Mouse (Mus musculus): Measurements from ENCODE around the gene Cops9.

The Cops9 gene

DNA sequence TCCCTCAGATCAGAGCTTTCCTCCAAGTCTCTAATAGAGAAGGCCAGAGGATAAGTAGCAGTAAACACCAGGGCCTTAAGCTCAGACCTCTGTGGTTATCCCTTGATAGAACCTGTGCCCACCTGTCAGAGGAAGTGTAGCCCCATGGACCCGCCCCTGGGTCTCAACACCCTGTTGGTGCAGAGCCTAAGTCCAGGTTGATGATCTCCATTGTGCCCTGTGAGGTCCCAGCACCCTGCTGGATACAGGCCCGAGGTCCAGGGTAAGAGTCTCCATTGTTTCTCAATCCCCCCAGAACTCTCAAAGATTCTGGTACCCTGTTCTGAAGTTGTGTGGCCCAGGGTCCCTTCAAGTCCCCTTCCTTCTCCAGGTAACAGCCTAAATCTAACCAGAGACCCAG, 4.3 kb upstream of the Cops9 start:
- no peak for DNase-seq

- DNase-seq: no peak
Measured at GRCm38 (mm10) chr1:92644916-92645315, 3.1 kb upstream of the Cops9 start.

GRCm38 (mm10) chr1:92643691-92644090, 1.9 kb upstream of the Cops9 start:
- no peak for DNase-seq

GRCm38 (mm10) chr1:92640393-92640792, 1.4 kb downstream of the Cops9 start:
- DNase-seq: no peak

- no peak for DNase-seq
Measured at GRCm38 (mm10) chr1:92638736-92639135, 3.0 kb downstream of the Cops9 start.

DNA sequence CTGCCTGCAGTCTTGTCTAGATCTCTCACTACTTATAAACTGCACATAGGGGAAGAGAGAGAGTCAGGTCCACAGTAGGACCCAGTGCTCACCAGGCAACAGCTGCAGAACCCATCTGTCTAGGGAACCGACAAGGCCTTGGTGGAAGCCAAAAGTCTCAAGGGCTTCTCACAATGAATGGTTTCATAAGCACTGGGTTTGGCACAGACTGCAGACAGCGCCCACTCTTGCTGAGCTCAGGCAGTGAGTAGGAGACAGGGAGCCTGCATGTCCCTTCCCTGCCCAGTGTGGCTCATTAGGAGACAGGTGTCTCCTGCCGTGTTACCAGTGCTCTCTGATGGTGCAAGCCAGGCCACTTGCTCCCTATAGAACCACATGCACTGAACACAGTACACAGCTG, 3.6 kb downstream of the Cops9 start:
- peak; percentile 18 for DNase-seq

DNA sequence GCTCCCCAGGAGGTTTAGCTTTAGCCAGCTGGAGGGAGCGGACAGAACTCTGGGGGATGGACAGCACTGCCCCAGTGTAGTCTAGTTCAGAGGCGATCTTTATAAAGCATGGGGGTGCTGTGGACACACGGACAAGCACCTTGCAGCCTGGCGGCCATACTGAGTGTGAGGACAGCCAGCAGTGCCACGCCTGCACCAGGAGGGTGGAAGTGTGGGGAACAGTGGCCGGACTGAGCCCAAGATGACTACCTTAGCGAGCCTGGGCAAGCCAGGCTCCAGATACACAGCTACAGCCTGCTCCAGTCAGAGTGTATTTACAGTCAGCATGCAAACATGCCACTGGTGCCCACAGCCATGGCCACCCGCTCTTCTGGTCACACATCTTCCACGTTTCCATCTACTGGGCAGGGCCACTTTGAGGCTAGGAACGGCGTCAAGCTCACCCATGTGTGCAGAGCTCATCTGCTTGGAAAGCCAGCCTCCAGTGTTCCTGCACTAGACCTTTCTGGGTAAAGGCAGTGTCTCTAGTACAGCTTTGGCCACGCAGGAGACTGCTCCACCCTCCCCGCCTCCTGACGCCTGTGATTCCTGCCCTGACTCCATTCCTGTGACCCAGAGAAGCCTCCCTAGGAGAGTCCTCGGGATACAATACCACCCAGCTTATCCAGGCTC, 4.1 kb downstream of the Cops9 start:
- no peak for DNase-seq

DNA sequence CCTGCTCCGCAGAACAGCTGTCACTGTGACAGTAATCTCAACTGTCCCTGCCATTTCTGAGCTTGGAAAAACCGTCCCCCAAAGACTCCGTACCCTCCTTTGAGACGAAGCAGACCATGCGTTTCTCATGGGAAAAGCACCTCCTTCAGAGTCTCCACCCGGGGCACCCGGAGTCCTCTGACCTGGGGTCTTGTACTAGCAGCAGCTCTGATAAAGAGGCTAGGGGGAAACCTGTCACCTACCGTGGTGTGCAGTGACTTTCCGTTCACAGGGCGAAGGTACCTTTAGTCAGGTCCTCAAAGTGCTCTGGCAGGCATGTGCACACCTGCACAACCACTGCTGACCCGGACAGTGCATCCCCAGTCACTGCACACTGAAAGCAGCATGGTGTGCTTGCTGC, 5.1 kb downstream of the Cops9 start:
- no peak for DNase-seq

DNA sequence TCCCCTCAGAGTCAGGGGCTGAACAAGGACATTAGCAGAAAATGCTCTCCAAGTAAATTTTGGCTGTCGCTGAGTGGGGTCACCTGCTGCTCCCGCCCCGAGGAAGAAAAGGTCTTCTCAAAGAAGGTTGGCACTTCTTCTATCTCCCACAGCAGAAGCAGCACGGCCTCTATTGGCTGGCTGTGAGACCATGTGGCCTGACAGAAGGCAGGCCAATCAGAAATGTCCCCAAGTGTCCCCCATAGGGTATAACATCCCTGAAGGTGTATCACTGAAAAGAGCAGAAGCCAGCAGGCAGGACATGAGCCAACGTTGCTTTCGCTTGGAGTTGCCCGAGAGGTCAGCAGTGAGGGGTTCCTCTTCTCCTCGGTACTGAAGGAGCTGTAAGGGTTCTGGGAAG, 5.8 kb downstream of the Cops9 start:
- no peak for DNase-seq

DNA sequence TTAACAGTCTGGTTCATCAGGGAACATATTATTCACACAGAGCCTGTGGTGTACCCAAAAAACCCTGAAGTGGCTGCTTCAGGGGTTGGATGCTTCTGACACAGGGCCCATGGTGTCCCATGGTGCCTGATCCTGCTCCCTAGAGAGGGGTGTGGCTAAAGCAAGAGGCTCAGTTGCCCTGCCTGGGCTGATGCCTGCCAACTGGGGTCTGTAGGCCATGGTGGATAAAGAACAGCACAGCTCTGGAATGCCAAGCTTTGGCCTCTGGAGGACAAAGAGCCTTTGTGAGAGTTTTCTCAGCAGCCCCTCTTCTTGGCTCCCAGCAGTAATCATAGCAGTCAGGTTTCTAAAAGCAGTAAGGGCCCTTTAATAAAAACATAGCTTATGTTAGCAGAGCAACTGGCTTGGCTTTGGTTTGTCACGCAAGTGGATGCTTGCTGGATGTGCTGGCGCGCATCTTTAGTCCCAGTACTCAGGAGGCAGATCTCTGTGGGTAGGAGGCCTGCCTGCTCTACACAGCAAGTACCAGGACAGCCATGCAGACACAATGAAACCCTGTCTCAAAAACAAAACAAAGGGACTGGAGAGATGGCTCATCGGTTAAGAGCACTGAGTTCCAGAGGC, 6.7 kb downstream of the Cops9 start:
- no peak for DNase-seq

GRCm38 (mm10) chr1:92634569-92634968, 7.2 kb downstream of the Cops9 start:
- DNase-seq: no peak

GRCm38 (mm10) chr1:92633726-92634125, 8.1 kb downstream of the Cops9 start:
- DNase-seq: no peak

GRCm38 (mm10) chr1:92632948-92633347, 8.8 kb downstream of the Cops9 start:
- no peak for DNase-seq

- no peak for DNase-seq
Measured at GRCm38 (mm10) chr1:92632196-92632595, 9.6 kb downstream of the Cops9 start.

- DNase-seq: no peak
Measured at GRCm38 (mm10) chr1:92628227-92628626, 13.6 kb downstream of the Cops9 start.

DNA sequence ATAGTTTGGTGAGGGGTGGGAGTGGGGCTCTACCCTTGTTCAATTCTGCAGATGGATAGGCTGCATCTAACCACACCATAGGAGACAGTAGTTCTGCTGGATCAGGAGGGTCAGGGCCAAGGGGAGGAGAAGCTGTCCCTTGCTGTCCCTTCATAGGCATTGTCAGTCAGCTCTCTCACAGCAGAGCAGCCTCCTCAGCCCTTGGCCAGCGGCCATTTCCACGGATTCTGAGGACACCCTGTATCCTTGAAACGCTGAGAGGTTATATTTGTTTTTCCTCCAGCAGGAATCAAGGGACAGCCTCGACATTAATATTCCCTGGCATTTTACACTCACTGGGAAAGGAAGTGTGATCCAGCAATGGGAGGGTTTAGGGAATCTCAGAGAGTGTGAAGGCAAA, 23.4 kb downstream of the Cops9 start:
- DNase-seq: no peak

DNA sequence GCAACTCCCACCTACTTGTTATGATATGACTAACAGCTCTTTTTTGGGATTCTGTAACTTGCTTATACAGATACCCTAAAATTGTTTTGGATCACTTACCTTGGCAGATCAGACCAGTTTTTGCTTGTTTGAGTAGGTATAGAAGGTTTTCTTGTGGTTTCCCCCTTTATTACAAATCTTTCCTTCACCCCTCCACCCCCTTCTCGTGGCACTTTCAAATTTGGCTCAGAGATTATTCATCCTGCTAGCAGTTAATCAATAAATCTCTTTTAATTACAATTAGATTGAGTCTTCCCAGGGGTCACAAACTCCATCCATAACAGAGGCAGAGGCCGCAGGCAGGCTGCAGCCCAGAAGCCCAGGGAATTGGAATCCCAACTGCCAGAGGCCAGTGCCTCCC, 24.3 kb downstream of the Cops9 start, which contains the start of gene Olfr12:
Gene Olfr12 (plus strand): TSS at position 301 of the 400 bp plus-strand sequence.
- no peak for DNase-seq

- DNase-seq: no peak
Measured at GRCm38 (mm10) chr1:92616046-92616445, 25.7 kb downstream of the Cops9 start.

DNA sequence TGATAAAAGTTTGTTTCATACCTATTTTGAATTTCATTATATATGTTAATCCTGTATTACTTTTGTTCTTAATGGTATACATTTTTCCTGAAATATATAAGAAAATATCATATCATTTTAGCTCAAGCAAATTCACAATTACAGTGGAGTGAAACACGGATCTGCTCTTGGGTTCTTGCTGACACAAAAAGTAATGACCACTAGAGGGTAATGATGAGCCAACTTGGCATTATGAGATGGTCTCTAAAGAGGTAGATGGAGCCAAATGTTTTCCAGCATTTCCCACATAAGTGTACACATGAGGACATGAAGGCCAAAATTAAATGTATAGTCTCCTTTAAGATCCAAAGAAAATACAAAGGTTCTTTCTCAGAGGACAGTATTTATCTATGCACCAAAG, 27.3 kb downstream of the Cops9 start:
- peak; percentile 36 for DNase-seq

DNA sequence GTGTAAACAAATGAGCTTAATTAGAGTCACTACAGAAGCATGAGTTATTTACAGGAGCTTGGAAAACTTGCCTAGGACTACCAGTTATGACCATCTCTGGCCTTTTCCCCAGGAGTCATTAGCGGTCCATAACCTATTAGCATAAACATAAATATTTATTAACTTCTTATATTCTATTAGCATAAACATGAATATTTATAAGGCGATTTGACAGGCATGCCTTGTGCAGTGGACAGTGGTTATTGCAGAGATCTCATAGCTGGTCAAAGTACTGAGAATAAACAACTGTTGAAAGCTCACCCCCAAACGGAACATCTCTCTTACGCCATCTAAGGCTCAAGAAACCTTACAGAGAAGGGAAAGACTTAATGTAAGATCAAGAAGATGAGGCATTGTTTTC, 28.6 kb downstream of the Cops9 start:
- DNase-seq: no peak

GRCm38 (mm10) chr1:92611008-92611407, 30.8 kb downstream of the Cops9 start:
- DNase-seq: peak; percentile 43

GRCm38 (mm10) chr1:92607711-92608110, 34.1 kb downstream of the Cops9 start:
- DNase-seq: no peak

- no peak for DNase-seq
Measured at GRCm38 (mm10) chr1:92605482-92605881, 36.3 kb downstream of the Cops9 start, which contains the start of gene Olfr1410. TSS of gene Olfr1410 (plus strand) at chr1:92605782.

DNA sequence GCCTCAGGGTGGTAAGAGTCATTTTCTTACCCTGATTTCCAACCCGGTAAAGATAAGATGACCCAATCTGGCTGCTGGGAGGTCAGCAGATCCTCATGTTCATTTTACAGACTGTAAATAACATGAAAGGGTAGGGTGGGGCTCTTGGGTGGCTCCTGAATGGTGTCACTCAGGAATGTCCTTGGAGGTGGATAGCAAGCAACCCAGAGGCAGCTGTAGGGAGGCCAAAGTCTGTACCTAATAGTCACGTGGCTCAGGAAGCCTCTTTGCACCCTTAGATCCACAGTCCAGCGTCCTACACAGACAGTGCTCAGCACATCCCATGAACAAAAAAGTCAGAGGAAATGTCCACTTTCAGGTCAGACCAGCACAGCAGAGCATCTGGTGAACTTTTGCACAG, 45.8 kb downstream of the Cops9 start:
- DNase-seq: no peak

- DNase-seq: no peak
Measured at GRCm38 (mm10) chr1:92594111-92594510, 47.7 kb downstream of the Cops9 start, which contains the start of gene Olfr1411. TSS of gene Olfr1411 (plus strand) at chr1:92594411.
